ENCODE assay signal across 8 mouse cellular contexts in the genomic region with DNA sequence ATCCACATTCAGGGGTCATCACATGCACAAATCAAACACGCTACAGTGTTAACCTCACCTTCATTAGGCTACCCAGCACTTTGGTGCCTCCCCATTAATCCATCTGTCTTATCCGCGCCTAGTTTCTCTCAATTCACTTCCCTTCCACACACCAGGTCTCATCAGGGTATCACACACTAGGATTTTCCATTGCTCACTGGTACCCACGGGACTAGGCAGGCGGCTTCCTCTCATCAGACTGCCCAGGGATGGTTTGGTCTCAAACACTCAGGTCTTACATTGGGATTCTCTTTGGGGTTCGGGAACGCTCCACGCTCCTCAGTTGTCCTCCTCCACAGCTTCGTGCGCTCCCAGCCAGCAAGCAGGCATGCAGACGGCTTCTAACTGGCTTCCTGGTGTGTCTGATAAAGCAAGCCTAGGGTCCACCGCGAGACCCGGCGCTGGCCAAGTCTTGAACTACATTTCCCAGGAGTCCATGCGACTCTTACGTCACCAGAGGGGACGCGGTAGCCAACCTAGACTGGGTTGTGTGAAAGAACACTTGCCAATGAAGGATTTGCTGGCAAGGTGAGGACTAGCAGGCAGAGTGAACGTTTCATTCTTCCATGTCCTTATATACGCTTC. TPM values are rescaled to one million over a fixed set of nuclear protein-coding genes. Genes with fewer than 3 reads are reported as not detected.
A peak's percentile ranks its signal among the peaks of the same experiment; 100 is the strongest.
DNase-seq lines count a peak whose midpoint lies in the region; ATAC-seq and TF ChIP-seq lines count a peak whose summit lies in the region.

A gene (minus strand): TSS at position 451 of the 624 bp plus-strand sequence.

- H3K36me3 ChIP-seq in MEL (ENCODE audit: control insufficient read depth in 1 of 2, insufficient read depth in 2 of 2, low read length in 2 of 2) = no peaks in the 10 kb centered on the region; a peak in 2 of 4 replicates
- H3K36me3 ChIP-seq in forebrain, postnatal 0 days (ENCODE audit: insufficient read depth) = peaks cover 18% of the 10 kb centered on the region; the same call in 1 of the 2 replicates
- no peaks in the 10 kb centered on the region for H3K36me3 ChIP-seq in lung, embryonic 15.5 days

- peak; percentile 99 for ATAC-seq in forebrain, postnatal 0 days
- peak; percentile 92 for ATAC-seq in lung, embryonic 15.5 days (ENCODE audit: borderline replicate concordance, extremely low read depth, low FRiP score, low TSS enrichment)

- TF ChIP-seq POLR2A in MEL (IDR thresholded peaks at IDR 0.05; ENCODE audit: control insufficient read depth in 1 of 2, insufficient read depth in 1 of 2, low read depth in 1 of 2, low read length in 2 of 2, poor library complexity in 1 of 2) = peak; percentile 14 to 72; a peak in 2 of 4 replicates
- peak; percentile 70; the same call in 1 of the 2 replicates for TF ChIP-seq POLR2A in cerebellum, adult 2 months (IDR thresholded peaks at IDR 0.05; ENCODE audit: borderline replicate concordance, insufficient read depth, low read length)

- under 1% methylated on average over 21 of the region's 21 CpGs for WGBS in cerebellum, adult 2 months
- 1% methylated on average over 21 of the region's 21 CpGs for WGBS in forebrain, postnatal 0 days
- 1% methylated on average over 21 of the region's 21 CpGs for WGBS in lung, embryonic 15.5 days

- peak within 1 kb of the TSS; percentile 57 for H3K4me2 ChIP-seq in forebrain, postnatal 0 days (ENCODE audit: low read depth)
- peak within 1 kb of the TSS; percentile 64 for H3K4me2 ChIP-seq in lung, embryonic 15.5 days

- peak within 1 kb of the TSS; percentile 42 for H3K27ac ChIP-seq in MEL (ENCODE audit: control insufficient read depth, low read depth, low read length)
- H3K27ac ChIP-seq in cerebellum, adult 2 months (ENCODE audit: insufficient read depth, low read length) = peak within 1 kb of the TSS; percentile 83; the same call in 1 of the 2 replicates
- H3K27ac ChIP-seq in forebrain, postnatal 0 days (ENCODE audit: low read depth, low read length) = peak within 1 kb of the TSS; percentile 57
- H3K27ac ChIP-seq in lung, embryonic 15.5 days = no peak within 1 kb of the TSS

- peak; percentile 95 for DNase-seq in MEL (ENCODE audit: low read depth, low spot score)
- DNase-seq in cerebellum, adult 2 months = peak; percentile 90 to 91
- peak; percentile 93 for DNase-seq in forebrain, postnatal 0 days
- peak; percentile 82 for DNase-seq in heart, postnatal 4 days
- DNase-seq in layer of hippocampus, adult 8-10 months (ENCODE audit: low spot score in 2 of 2) = peak; percentile 86 to 87
- peak; percentile 39 for DNase-seq in ovary, postnatal 10 days (ENCODE audit: low spot score)
- DNase-seq in thymus, postnatal 10 days (ENCODE audit: low spot score in 2 of 2) = peak; percentile 79 to 85

- peaks cover 0 to 2% of the 10 kb centered on the region in 2 experiments; a peak in 3 of 4 replicates for H3K4me1 ChIP-seq in MEL (ENCODE audit: control insufficient read depth in 1 of 2, insufficient read depth in 2 of 2, low read length in 2 of 2)
- H3K4me1 ChIP-seq in cerebellum, adult 2 months (ENCODE audit: control insufficient read depth, insufficient read depth, low read length) = no peaks in the 10 kb centered on the region
- H3K4me1 ChIP-seq in forebrain, postnatal 0 days (ENCODE audit: insufficient read depth) = no peaks in the 10 kb centered on the region
- peaks cover 7% of the 10 kb centered on the region for H3K4me1 ChIP-seq in lung, embryonic 15.5 days

- H3K27me3 ChIP-seq in MEL (ENCODE audit: control insufficient read depth in 1 of 2, insufficient read depth in 2 of 2, low read length in 2 of 2) = no peaks in the 10 kb centered on the region
- no peaks in the 10 kb centered on the region for H3K27me3 ChIP-seq in cerebellum, adult 2 months (ENCODE audit: control insufficient read depth, insufficient read depth, low read length)
- no peaks in the 10 kb centered on the region for H3K27me3 ChIP-seq in forebrain, postnatal 0 days (ENCODE audit: insufficient read depth, low read length)
- H3K27me3 ChIP-seq in lung, embryonic 15.5 days = no peaks in the 10 kb centered on the region

- H3K9ac ChIP-seq in MEL (ENCODE audit: control insufficient read depth, low read depth, low read length, poor library complexity, severe bottlenecking) = peak within 1 kb of the TSS; percentile 71
- H3K9ac ChIP-seq in forebrain, postnatal 0 days = peak within 1 kb of the TSS; percentile 53
- peak within 1 kb of the TSS; percentile 53 for H3K9ac ChIP-seq in lung, embryonic 15.5 days

- peak within 1 kb of the TSS; percentile 64 to 91 for H3K4me3 ChIP-seq in MEL (ENCODE audit: control insufficient read depth in 1 of 2, insufficient read depth in 1 of 2, low read depth in 2 of 2, low read length in 2 of 2)
- H3K4me3 ChIP-seq in cerebellum, adult 2 months (replicated peaks; ENCODE audit: insufficient read depth, low read depth, low read length) = peak within 1 kb of the TSS; percentile 100
- H3K4me3 ChIP-seq in forebrain, postnatal 0 days (ENCODE audit: low read depth, low read length) = peak within 1 kb of the TSS; percentile 45
- H3K4me3 ChIP-seq in lung, embryonic 15.5 days = peak within 1 kb of the TSS; percentile 63

- no peaks in the 10 kb centered on the region; the same call in 1 of the 2 replicates for H3K79me2 ChIP-seq in MEL (ENCODE audit: control insufficient read depth, insufficient read depth, low read length, poor library complexity)

- H3K9me3 ChIP-seq in MEL (replicated peaks; ENCODE audit: insufficient read depth, low read length) = no peaks in the 10 kb centered on the region
- no peaks in the 10 kb centered on the region for H3K9me3 ChIP-seq in forebrain, postnatal 0 days (ENCODE audit: low read length)
- H3K9me3 ChIP-seq in lung, embryonic 15.5 days = no peaks in the 10 kb centered on the region

- TF ChIP-seq RAD21 in MEL (IDR thresholded peaks at IDR 0.05; ENCODE audit: low read depth, low read length) = no peak

- no peak for TF ChIP-seq EP300 in MEL (IDR thresholded peaks at IDR 0.05; ENCODE audit: low read depth in 1 of 2, low read length in 2 of 2)

- no peak for TF ChIP-seq CTCF in MEL (IDR thresholded peaks at IDR 0.05 in 2 of 3, conservative IDR thresholded peaks at IDR 0.05 in 1 of 3; ENCODE audit: control insufficient read depth in 1 of 3, insufficient read depth in 1 of 3, low read depth in 2 of 3, low read length in 3 of 3, poor library complexity in 1 of 3, severe bottlenecking in 1 of 3)
- TF ChIP-seq CTCF in cerebellum, adult 2 months (IDR thresholded peaks at IDR 0.05; ENCODE audit: borderline replicate concordance, insufficient read depth, low read depth, low read length) = no peak
- no peak for TF ChIP-seq CTCF in forebrain, postnatal 0 days (IDR thresholded peaks at IDR 0.05; ENCODE audit: low read depth)

TF ChIP-seq in MEL, 35 proteins besides CTCF, POLR2A, EP300 and RAD21 (continues in another document):
- TF ChIP-seq ZKSCAN1 (IDR thresholded peaks at IDR 0.05; ENCODE audit: low read depth, low read length) (no peak), MYB (IDR thresholded peaks at IDR 0.05; ENCODE audit: low read depth, low read length) (no peak), ETS1 (IDR thresholded peaks at IDR 0.05; ENCODE audit: low read depth, low read length) (no peak), CHD1 (IDR thresholded peaks at IDR 0.05; ENCODE audit: low read depth, low read length) (no peak), SIN3A (IDR thresholded peaks at IDR 0.05; ENCODE audit: low read length) (peak; percentile 92), ELF1 (IDR thresholded peaks at IDR 0.05; ENCODE audit: low read depth, low read length) (peak; percentile 81), TAL1 (IDR thresholded peaks at IDR 0.05; ENCODE audit: low read length) (no peak), NRF1 (IDR thresholded peaks at IDR 0.05; ENCODE audit: insufficient read depth, low read depth, low read length, poor library complexity, severe bottlenecking) (peak; percentile 48; the same call in 1 of the 2 replicates), MYC (IDR thresholded peaks at IDR 0.05; ENCODE audit: low read depth, low read length) (no peak), UBTF (IDR thresholded peaks at IDR 0.05; ENCODE audit: borderline replicate concordance, insufficient read depth, low read depth, low read length) (no peak), POLR2AphosphoS2 (IDR thresholded peaks at IDR 0.05; ENCODE audit: low read length) (no peak), BHLHE40 (IDR thresholded peaks at IDR 0.05; ENCODE audit: borderline replicate concordance, low read depth, low read length) (peak; percentile 54; the same call in 1 of the 2 replicates), ZNF384 (IDR thresholded peaks at IDR 0.05; ENCODE audit: low read depth, low read length) (no peak), POLR2AphosphoS5 (IDR thresholded peaks at IDR 0.05; ENCODE audit: borderline replicate concordance, low read depth, low read length) (no peak), HCFC1 (IDR thresholded peaks at IDR 0.05; ENCODE audit: low read depth, low read length) (peak; percentile 97), TCF12 (IDR thresholded peaks at IDR 0.05; ENCODE audit: low read depth, low read length) (peak; percentile 70), USF2 (IDR thresholded peaks at IDR 0.05; ENCODE audit: borderline replicate concordance in 1 of 2, insufficient read depth in 1 of 2, low read depth in 1 of 2, low read length in 2 of 2) (no peak), TBP (IDR thresholded peaks at IDR 0.05; ENCODE audit: low read depth, low read length) (peak; percentile 75), GATA1 (IDR thresholded peaks at IDR 0.05; ENCODE audit: low read depth, low read length) (peak; percentile 8; the same call in 1 of the 2 replicates), JUND (IDR thresholded peaks at IDR 0.05; ENCODE audit: low read depth, low read length) (no peak), E2F4 (IDR thresholded peaks at IDR 0.05; ENCODE audit: borderline replicate concordance, low read depth, low read length) (0 out of 2 replicates have a peak, but pooled peaks have one; percentile 28), ZMIZ1 (IDR thresholded peaks at IDR 0.05; ENCODE audit: low read depth, low read length) (peak; percentile 44; the same call in 1 of the 2 replicates), NELFE (IDR thresholded peaks at IDR 0.05; ENCODE audit: low read depth, low read length) (peak; percentile 73), ZC3H11A (IDR thresholded peaks at IDR 0.05; ENCODE audit: low read depth, low read length) (peak; percentile 17; the same call in 1 of the 2 replicates)

RNA-seq across cellular contexts. Expression of the gene that starts here (rescaled TPM):
- 8.8 and 13.7 TPM in 2 replicates for total RNA-seq in MEL (2012; rRNA removed)
- 1 to 10 TPM in 1 of 2 experiments, not detected in 1; 8.4 TPM for polyA plus RNA-seq in MEL (2012; ENCODE audit: insufficient read depth in 1 of 2, insufficient read length in 2 of 2, low read depth in 1 of 2, low replicate concordance in 2 of 2, missing spikeins in 1 of 2)
- polyA plus RNA-seq in cerebellum, adult 2 months (2012; rRNA removed) = 10.6 and 10.8 TPM in 2 replicates
- total RNA-seq in forebrain, postnatal 0 days (2014; rRNA removed) = 12.7 and 18.3 TPM in 2 replicates
- polyA plus RNA-seq in forebrain, postnatal 0 days (2015; fragmentation: Nextera tagmentation; extraction: Ambion mirVana) = 8.8 and 12.4 TPM in 2 replicates
- under 1 TPM; 0.33 to 0.34 TPM for total RNA-seq in heart, postnatal 4 days (2021)
- 10 to 100 TPM; 18.6 to 24.0 (median 20.8) TPM for total RNA-seq in layer of hippocampus, adult 8-10 months (2022)
- 5.8 and 6.3 TPM in 2 replicates for polyA plus RNA-seq in lung, embryonic 15.5 days (2015; fragmentation: Nextera tagmentation; extraction: Ambion mirVana)

Comparison
In these comparisons a context has a peak if more than half of its experiments do, and no peak if none do; other contexts are left out.
1. Peak in DNase-seq in heart, postnatal 4 days; RNA of the gene not detected or under 1 TPM.
2. DNase-seq: peak in every context shown above with its lines; median percentile 95 in MEL; 93 in forebrain, postnatal 0 days; 90 in cerebellum, adult 2 months; 86 in layer of hippocampus, adult 8-10 months; 82 in heart, postnatal 4 days; 82 in thymus, postnatal 10 days; 39 in ovary, postnatal 10 days.
3. H3K4me3 ChIP-seq: peak in every context shown above with its lines; median percentile 100 in cerebellum, adult 2 months; 78 in MEL; 63 in lung, embryonic 15.5 days; 45 in forebrain, postnatal 0 days.